Mouse (Mus musculus) thymus, adult 18-20 months (tissue): Measurements from ENCODE around the gene Ppfibp1.

ENCODE experiments used
- DNase-seq, 2 experiments: peaks; one replicate each; pipeline ENCODE4 v3.0.0; 2022; ENCODE audit warnings: mixed read lengths in 2 of 2

Gene Ppfibp1

GRCm38 (mm10) chr6:146961832-146962481 lies 73.7 kb downstream of the Ppfibp1 start:
- DNase-seq, result no peak

- no peak for DNase-seq
Measured at GRCm38 (mm10) chr6:146963396-146964150, 75.3 kb downstream of the Ppfibp1 start.

- DNase-seq, result no peak
Measured at GRCm38 (mm10) chr6:146965139-146965772, 77.0 kb downstream of the Ppfibp1 start.

GRCm38 (mm10) chr6:146966446-146967019 lies 78.2 kb downstream of the Ppfibp1 start:
- no peak for DNase-seq

- DNase-seq, result no peak
Measured at GRCm38 (mm10) chr6:146967836-146968235, 79.5 kb downstream of the Ppfibp1 start.

- no peak for DNase-seq
Measured at GRCm38 (mm10) chr6:146970811-146971210, 82.5 kb downstream of the Ppfibp1 start.

- DNase-seq, result no peak
Measured at GRCm38 (mm10) chr6:146971366-146971765, 83.1 kb downstream of the Ppfibp1 start.

GRCm38 (mm10) chr6:146972009-146972408 lies 83.7 kb downstream of the Ppfibp1 start:
- no peak for DNase-seq

- DNase-seq, result no peak
Measured at GRCm38 (mm10) chr6:146972740-146973139, 84.5 kb downstream of the Ppfibp1 start.

- no peak for DNase-seq
Measured at GRCm38 (mm10) chr6:146973406-146973805, 85.1 kb downstream of the Ppfibp1 start.

- no peak for DNase-seq
Measured at GRCm38 (mm10) chr6:146973830-146974229, 85.5 kb downstream of the Ppfibp1 start.

GRCm38 (mm10) chr6:146976446-146976845 lies 88.2 kb downstream of the Ppfibp1 start:
- no peak for DNase-seq

- no peak for DNase-seq
Measured at GRCm38 (mm10) chr6:146978691-146979114, 90.4 kb downstream of the Ppfibp1 start.

- no peak for DNase-seq
Measured at GRCm38 (mm10) chr6:146979115-146979744, 90.9 kb downstream of the Ppfibp1 start.

- no peak for DNase-seq
Measured at GRCm38 (mm10) chr6:146979953-146980352, 91.7 kb downstream of the Ppfibp1 start.

- no peak for DNase-seq
Measured at GRCm38 (mm10) chr6:146981249-146981835, 93.1 kb downstream of the Ppfibp1 start.

- DNase-seq, result no peak
Measured at GRCm38 (mm10) chr6:146984569-146984968, 96.3 kb downstream of the Ppfibp1 start.

- DNase-seq, result no peak
Measured at GRCm38 (mm10) chr6:146994236-146994635, 105.9 kb downstream of the Ppfibp1 start.

GRCm38 (mm10) chr6:146995391-146995790 lies 107.1 kb downstream of the Ppfibp1 start:
- no peak for DNase-seq

- DNase-seq, result no peak
Measured at GRCm38 (mm10) chr6:146995878-146996277, 107.6 kb downstream of the Ppfibp1 start.

GRCm38 (mm10) chr6:146997006-146997405 lies 108.7 kb downstream of the Ppfibp1 start:
- no peak for DNase-seq

GRCm38 (mm10) chr6:146998710-146999109 lies 110.4 kb downstream of the Ppfibp1 start:
- DNase-seq, result no peak

GRCm38 (mm10) chr6:146999302-146999701 lies 111.0 kb downstream of the Ppfibp1 start:
- DNase-seq, result no peak
